Mouse (Mus musculus): ENCODE measurements at regions not wholly inside any gene's neighbourhood (a gene's known extent, or its start where the extent isn't known, plus 50 kb on each side); places are given as distances from the start of the nearest gene placed in this dataset.
"Not testable (repeated sequence)": the region's sequence is repeated elsewhere in the genome, so short reads cannot be mapped to it uniquely, and the experiment has no call there.

GRCm38 (mm10) chr17:16571403-16571802 lies 492.5 kb upstream of the Zfp960 start:
- no peak for DNase-seq (ENCODE audit: low read depth)

- DNase-seq (ENCODE audit: low read depth): peak; percentile 79
These were observed 475.1 kb upstream of the Zfp960 start for GRCm38 (mm10) chr17:16588791-16589190.

- peak; percentile 59 for DNase-seq (ENCODE audit: low read depth)
These were observed 464.2 kb upstream of the Zfp960 start for GRCm38 (mm10) chr17:16599671-16600070.

GRCm38 (mm10) chr17:16612405-16612979 lies 451.4 kb upstream of the Zfp960 start:
- DNase-seq (ENCODE audit: low read depth): no peak

GRCm38 (mm10) chr17:16621931-16622556 lies 441.9 kb upstream of the Zfp960 start:
- no peak for DNase-seq (ENCODE audit: low read depth)

- no peak for DNase-seq (ENCODE audit: low read depth)
These were observed 434.1 kb upstream of the Zfp960 start for GRCm38 (mm10) chr17:16629854-16630253.

GRCm38 (mm10) chr17:16633426-16633825 lies 430.5 kb upstream of the Zfp960 start:
- peak; percentile 43 for DNase-seq (ENCODE audit: low read depth)

- DNase-seq (ENCODE audit: low read depth): peak; percentile 70
These were observed 426.4 kb upstream of the Zfp960 start for GRCm38 (mm10) chr17:16637463-16637862.

- no peak for DNase-seq (ENCODE audit: low read depth)
These were observed 416.0 kb upstream of the Zfp960 start for GRCm38 (mm10) chr17:16647942-16648341.

- DNase-seq (ENCODE audit: low read depth): peak; percentile 30
These were observed 398.7 kb upstream of the Zfp960 start for GRCm38 (mm10) chr17:16665253-16665652.

GRCm38 (mm10) chr17:16667606-16668005 lies 396.3 kb upstream of the Zfp960 start:
- DNase-seq (ENCODE audit: low read depth): peak; percentile 51

GRCm38 (mm10) chr17:16704199-16704598 lies 359.7 kb upstream of the Zfp960 start:
- DNase-seq (ENCODE audit: low read depth): no peak

GRCm38 (mm10) chr17:16705890-16706289 lies 358.0 kb upstream of the Zfp960 start:
- DNase-seq (ENCODE audit: low read depth): no peak

GRCm38 (mm10) chr17:16726904-16727303 lies 337.0 kb upstream of the Zfp960 start:
- DNase-seq (ENCODE audit: low read depth): no peak

- no peak for DNase-seq (ENCODE audit: low read depth)
These were observed 310.8 kb upstream of the Zfp960 start for GRCm38 (mm10) chr17:16753090-16753489.

GRCm38 (mm10) chr17:16770587-16770986 lies 293.3 kb upstream of the Zfp960 start:
- DNase-seq (ENCODE audit: low read depth): not testable (repeated sequence)

GRCm38 (mm10) chr17:16798316-16798715 lies 265.6 kb upstream of the Zfp960 start:
- DNase-seq (ENCODE audit: low read depth): no peak

GRCm38 (mm10) chr17:16804986-16805385 lies 258.9 kb upstream of the Zfp960 start:
- no peak for DNase-seq (ENCODE audit: low read depth)

- peak; percentile 58 for DNase-seq (ENCODE audit: low read depth)
These were observed 245.5 kb upstream of the Zfp960 start for GRCm38 (mm10) chr17:16818421-16818820.

GRCm38 (mm10) chr17:16821716-16822115 lies 242.2 kb upstream of the Zfp960 start:
- DNase-seq (ENCODE audit: low read depth): no peak

- DNase-seq (ENCODE audit: low read depth): no peak
These were observed 224.8 kb upstream of the Zfp960 start for GRCm38 (mm10) chr17:16839152-16839551.

GRCm38 (mm10) chr17:16860771-16861170 lies 203.1 kb upstream of the Zfp960 start:
- DNase-seq (ENCODE audit: low read depth): no peak

- peak; percentile 75 for DNase-seq (ENCODE audit: low read depth)
These were observed 163.1 kb upstream of the Zfp960 start for GRCm38 (mm10) chr17:16900791-16901190.

GRCm38 (mm10) chr17:16918191-16918590 lies 145.7 kb upstream of the Zfp960 start:
- DNase-seq (ENCODE audit: low read depth): no peak
